Mouse (Mus musculus) testis, adult 2 months (tissue): ENCODE data around the gene Dnm3.

Source experiments
- CTCF ChIP-seq: fragments of 200-500 bp; IDR thresholded peaks from 2 replicates; pipeline ENCODE4 v1.5.1; 2012; ENCODE audit warnings: low read depth, mild to moderate bottlenecking, inconsistent platforms, low read length, moderate library complexity; ENCODE audit not compliant: control insufficient read depth, insufficient read depth, insufficient replicate concordance
- POLR2A ChIP-seq: fragments of 200-500 bp; IDR thresholded peaks from 2 replicates; pipeline ENCODE4 v1.6.1; 2012; ENCODE audit warnings: low read depth, mild to moderate bottlenecking, inconsistent platforms, low read length, moderate library complexity; ENCODE audit not compliant: control insufficient read depth

DNA sequence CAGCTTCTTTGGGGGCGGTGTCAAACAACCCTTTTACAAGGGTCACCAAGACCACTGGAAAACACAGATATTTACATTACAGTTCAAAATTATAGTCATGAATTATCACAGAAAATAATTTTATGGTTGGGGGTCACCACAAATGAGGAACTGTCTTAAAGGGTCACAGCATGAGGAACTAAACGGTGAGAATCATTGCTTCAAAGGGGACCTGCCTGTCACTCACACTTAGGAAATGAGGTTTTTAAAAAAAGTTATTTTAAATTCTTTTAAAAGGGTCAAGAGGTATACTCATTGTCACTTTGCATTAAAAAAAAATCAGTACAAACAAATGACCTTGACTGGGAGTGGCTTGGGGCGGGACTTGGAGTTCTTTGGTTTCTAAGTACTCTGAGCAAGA is 330.3 kb downstream of the Dnm3 start:
- no peak for TF ChIP-seq CTCF
- TF ChIP-seq POLR2A = no peak
